Mouse (Mus musculus) thymus, adult 18-20 months (tissue): ENCODE results near the gene Smarca4.

Experiments
- DNase-seq, 2 experiments: peaks; one replicate each; pipeline ENCODE4 v3.0.0; 2022; ENCODE audit warnings: mixed read lengths in 2 of 2

Gene Smarca4

DNA sequence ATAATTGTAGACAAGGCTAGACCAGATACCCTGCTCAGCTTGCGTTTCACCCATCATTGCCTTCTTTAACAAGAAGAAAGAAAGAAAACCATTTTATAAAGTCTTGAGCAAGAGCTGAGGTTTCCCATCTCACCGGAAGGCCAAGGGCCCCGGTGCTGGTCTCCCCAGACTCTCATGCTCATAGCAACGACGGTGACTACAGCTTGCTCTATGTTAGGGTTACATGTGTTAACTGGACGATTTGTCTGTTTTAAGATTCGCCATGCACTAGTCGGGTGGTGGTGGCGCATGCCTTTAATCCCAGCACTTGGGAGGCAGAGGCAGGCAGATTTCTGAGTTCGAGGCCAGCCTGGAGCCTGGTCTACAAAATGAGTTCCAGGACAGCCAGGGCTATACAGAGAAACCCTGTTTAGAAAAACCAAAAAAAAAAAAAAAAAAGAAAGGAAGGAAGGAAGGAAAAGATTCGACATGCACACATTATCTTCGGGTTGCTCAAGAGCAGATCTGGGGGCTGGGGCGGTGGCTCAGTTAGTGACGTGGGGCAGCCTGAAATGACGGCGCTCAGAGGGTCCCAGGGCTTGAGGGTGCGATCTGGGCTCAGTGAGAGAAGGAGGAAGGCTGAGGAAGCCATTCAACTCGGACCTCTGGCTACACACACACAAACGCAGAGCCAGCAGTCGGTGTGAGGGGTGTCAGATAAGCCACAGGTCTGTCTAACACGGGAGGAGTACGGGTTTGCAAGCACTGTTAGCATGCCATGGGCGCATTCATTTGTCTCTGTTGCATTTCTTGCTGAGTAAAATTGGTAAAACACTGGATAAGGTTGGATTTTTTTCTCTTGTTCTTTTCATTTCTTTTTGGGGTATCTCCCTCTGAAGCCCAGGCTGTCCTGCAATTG lies 109.5 kb downstream of the Smarca4 start:
- DNase-seq: no peak

DNA sequence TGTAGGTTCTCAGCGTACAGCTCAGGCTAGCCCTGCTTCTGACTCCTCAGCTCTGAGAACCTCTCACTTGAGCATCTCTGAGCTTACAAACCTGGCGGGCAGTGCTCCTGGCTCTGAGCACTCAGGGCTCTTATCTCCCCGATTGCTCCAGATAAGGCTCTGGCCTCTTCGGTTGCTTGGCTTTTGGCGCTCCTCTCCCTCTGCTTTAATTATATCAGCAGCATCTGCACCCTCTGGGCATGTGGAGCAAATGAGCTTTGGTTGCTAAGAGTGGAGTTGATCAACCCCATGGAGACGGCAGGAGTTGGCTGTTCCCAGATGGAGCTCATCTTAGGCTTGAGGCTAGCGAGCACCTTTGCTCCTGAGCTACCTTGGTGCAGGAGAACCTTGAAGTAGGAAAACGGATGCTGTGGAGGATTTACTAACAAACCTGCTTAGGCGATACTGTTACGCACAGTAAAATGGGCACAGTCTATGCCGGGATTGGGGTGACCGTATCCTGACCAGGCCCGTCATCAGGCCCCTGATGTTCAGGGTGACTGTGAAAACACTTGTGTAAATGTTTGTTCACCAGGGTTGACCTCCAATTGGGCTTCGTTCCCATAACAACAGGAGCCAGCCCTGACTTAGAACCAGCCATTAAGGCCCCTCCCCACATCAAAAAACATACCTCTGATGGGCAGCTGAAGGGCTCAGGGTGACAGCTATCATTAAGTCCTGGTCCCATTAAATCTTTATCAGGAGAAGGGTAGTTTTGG lies 110.4 kb downstream of the Smarca4 start:
- no peak for DNase-seq

DNA sequence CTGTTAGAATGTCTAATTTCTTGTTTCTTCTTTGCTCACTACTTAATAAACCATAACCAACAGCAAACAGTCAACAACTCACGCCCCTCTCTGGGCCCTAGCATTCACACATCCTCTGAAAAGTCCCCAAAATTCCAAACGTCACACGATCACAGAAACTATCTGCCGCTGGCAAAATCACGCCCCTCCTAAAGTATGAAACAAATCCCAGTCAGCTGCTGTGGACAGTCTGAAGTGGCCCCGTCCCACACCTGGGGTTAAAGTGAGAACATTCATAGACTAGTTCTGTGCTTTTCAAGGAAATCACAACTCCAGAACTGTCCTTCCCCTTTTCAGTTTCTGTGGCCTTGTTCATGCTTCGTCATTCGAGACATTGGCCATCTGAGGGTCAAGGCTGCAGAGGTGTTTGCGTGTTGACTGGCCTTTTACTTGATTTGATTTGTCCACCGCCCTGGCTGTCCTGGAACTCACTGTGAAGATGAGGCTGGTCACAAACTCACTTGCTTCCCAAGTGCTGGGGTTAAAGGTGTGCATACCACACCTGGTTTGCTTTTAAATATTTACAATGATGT lies 112.4 kb downstream of the Smarca4 start:
- no peak for DNase-seq

DNA sequence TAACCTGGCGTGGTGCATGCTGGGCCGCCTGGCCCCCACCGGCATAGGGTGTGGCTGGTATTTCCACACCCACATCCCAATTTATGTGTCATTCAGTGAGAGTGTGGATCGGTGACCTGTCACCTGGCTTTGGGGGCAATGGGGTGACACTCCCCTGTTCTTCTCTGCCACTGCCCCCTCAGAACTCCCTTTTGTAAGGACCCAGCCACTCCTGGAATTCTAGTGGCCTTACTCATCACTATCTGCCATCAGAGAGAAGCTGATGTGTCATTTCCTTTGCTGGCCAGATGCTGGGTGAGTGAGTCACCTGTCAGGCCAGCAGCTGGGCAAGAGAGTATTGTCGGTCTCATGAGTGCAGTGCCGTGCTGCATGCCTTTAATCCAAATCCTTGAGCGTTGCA lies 113.3 kb downstream of the Smarca4 start:
- no peak for DNase-seq

DNA sequence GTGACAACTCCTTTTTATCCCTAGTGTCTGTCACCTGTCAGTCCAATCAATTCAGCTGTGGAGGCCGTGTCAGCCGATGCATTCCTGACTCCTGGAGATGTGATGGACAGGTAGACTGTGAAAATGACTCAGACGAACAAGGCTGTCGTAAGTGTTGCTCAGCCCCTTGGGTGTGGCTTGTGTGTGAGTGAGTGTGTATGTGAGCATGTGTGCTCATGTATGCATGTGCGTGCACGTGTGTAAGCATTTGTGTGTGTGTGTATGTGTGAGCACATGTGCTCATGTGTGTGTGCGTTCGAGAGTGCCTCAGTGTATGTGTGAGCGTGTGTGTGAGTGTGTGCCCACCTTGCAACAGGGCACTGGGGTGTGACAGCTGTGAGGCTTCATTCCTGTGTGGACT lies 116.3 kb downstream of the Smarca4 start:
- DNase-seq: no peak

DNA sequence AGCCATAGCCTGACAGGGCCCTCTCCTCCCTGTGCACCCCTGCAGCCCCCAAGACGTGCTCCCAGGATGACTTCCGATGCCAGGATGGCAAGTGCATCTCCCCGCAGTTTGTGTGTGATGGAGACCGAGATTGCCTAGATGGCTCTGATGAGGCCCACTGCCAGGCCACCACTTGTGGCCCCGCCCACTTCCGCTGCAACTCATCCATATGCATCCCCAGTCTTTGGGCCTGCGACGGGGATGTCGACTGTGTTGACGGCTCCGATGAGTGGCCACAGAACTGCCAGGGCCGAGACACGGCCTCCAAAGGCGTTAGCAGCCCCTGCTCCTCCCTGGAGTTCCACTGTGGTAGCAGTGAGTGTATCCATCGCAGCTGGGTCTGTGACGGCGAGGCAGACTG lies 117.5 kb downstream of the Smarca4 start:
- no peak for DNase-seq

DNA sequence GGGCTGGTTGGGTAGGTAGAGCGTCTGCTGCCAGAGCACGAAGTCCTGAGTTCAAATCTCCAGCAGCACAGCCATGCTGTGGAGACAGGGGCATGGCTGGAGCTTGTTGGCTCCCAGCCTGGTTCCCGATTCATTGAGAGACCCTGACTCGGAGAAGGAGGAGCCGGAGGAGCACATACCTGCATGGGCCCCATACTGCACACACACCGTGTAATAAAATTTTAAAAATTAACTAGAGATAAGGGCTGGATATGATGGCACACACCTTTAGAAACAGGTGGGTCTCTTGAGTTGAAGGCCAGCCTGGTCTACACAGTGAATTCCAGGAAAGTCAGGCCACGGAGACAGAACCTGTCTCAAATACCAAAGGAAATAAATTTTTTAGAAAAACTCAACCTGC lies 118.0 kb downstream of the Smarca4 start:
- DNase-seq: no peak

DNA sequence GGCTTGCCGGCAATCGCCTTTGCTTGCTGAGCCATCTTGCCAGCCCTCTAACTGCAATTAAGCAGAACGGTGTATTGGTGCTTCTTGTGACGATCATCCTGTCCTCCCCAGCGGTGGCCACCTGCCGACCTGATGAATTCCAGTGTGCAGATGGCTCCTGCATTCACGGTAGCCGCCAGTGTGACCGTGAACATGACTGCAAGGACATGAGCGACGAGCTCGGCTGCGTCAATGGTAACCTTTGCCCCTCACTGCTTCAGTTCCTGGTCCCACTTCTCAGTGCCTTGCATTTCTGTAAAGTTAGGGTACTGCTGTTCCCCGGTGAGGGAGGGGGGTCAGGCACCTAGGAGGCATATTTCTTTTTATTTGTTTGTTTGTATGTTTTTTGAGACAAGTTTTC lies 119.2 kb downstream of the Smarca4 start:
- no peak for DNase-seq

DNA sequence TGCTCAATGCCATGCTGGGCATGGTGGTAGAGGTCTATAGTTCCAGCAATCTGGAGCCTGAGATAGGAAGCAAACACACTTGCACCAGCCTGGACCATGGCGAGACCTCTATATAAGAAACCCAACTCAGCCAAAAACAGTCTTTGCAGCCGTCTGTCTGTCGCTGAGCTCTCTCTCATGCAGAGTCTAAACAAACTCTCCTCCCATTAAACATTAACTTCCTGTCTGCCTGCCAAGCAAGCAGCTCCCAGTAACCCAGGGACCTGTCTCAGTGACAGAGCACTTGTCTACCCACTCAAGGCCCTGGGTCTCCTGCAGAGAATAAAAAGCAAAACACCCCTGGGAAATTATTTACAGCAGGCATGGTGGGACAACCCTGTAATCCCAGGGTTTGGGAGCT lies 120.6 kb downstream of the Smarca4 start:
- DNase-seq: no peak

DNA sequence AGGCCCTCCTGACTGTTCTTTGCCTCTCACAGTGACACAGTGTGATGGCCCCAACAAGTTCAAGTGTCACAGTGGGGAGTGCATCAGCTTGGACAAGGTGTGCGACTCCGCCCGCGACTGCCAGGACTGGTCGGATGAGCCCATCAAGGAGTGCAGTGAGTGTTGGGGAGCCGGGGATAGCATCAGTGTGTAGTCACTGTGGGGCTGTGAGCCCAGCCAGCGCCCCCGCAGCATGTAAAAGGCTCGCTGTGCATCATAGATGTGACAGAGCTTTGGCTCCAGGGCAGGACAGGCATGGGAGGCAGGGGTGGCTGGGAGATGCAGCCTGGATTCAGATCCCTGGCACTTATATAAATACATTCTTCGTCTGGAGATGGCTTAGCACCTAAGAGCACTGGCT lies 121.2 kb downstream of the Smarca4 start:
- no peak for DNase-seq

DNA sequence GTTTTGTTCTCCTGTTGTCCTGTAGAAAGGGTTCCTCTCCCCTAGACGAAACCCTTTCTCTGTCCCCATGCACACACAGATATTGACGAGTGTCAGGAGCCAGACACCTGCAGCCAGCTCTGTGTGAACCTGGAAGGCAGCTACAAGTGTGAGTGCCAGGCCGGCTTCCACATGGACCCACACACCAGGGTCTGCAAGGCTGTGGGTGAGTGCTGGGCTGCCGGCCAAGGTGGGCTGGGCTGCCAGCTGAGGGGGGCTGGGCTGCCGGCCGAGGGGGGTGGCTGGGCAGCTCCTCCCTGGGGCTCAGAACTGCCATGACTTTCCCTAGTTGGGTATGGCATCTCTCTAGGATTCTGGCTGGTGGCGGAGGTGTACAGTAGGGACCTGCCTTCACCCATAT lies 122.8 kb downstream of the Smarca4 start:
- no peak for DNase-seq

DNA sequence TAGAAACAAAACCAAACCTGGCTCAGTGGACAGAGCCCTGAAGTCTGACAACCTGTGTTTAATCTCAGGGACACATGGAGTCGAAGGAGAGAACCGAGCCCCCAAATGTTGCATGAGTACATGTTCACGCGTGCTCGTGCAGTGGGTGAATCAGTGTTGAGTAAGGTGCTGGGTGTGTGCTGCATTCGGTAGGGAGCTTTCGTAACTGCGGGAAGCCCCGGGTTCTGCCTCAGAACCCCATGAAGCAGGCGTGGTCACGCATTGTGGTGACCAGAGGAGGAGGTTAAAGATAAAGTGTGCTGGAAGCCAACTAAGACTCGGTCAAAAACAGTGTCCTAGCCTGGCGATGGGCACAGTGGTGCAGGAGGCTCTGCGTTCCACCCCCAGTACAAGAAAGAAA lies 124.5 kb downstream of the Smarca4 start:
- no peak for DNase-seq

DNA sequence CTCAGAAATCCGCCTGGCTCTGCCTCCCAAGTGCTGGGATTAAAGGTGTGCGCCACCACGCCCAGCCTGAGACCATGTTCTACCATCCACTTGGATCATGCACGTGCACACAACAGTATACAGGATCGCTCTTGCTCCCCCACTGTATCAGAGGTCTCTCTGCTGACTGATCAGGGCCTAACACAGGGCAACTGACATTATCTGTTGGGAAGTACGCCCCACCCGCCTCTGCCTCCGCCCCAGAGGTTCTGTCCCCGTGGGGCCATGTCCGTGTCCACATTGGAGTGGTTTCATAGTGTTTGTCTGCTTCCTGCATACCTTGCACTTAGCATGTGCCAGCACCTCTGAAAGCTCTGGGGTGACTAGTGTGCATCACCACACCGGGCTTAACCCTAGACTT lies 125.5 kb downstream of the Smarca4 start:
- DNase-seq: no peak

DNA sequence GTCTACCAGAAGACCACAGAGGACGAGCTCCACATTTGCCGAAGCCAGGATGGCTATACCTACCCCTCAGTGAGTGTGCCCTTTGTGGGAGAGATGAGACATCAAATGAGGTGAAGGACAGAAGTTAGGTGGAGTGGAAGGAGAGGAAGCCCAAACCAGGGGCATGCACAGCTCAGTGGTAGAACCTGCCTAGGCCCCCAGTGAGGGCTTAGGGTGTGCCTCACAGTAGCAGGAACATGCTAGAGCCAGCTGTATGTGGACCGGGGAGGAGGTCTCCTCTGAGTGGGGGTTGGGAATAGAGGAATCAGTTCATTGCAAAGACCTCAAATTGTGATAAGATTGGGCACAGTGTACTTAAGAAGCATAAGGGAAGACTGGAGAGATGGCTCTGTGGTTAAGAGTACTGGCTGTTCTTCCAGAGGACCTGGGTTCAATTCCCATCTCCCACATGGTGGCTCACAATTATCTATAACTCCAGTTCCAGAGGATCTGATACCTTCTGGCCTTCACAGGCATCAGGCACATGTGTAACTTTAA lies 131.3 kb downstream of the Smarca4 start:
- DNase-seq: no peak

DNA sequence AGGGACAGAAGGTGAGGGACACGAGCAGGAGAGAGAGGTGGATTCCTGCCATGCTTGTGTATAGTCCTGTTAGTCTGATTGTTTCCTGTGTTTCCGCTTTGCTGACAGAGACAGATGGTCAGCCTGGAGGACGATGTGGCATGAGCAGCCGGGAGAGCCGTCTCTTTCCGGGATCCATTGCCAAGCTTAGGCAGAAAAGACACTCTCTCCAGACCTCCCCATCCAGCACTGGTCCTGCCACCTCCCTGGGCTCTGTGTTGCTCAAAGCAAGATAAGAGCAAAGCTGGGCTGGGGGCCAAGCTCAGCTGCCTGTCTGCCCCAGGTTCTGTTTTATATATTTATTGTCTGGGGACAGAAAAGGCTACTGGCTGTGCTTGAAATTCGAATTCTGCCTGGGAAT lies 132.1 kb downstream of the Smarca4 start:
- no peak for DNase-seq

DNA sequence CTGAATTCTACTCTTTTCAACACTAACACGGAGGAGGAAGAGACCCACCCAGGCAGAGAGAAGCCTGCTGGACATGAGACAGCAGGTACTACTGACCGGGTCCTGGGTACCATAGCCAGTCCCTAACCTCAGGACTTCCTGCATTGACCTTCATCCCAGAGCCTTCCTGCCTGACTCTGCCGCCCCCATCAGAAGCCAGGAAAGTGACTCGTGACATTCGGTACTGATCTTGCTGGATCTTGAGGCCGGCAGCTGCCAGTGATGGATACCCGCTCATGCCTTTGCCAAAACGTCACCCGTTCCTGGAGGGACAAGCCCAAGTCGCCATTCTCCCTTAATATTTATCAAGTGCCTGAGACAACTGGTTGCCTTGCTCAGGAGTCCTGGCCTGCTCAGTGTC lies 132.5 kb downstream of the Smarca4 start:
- no peak for DNase-seq

DNA sequence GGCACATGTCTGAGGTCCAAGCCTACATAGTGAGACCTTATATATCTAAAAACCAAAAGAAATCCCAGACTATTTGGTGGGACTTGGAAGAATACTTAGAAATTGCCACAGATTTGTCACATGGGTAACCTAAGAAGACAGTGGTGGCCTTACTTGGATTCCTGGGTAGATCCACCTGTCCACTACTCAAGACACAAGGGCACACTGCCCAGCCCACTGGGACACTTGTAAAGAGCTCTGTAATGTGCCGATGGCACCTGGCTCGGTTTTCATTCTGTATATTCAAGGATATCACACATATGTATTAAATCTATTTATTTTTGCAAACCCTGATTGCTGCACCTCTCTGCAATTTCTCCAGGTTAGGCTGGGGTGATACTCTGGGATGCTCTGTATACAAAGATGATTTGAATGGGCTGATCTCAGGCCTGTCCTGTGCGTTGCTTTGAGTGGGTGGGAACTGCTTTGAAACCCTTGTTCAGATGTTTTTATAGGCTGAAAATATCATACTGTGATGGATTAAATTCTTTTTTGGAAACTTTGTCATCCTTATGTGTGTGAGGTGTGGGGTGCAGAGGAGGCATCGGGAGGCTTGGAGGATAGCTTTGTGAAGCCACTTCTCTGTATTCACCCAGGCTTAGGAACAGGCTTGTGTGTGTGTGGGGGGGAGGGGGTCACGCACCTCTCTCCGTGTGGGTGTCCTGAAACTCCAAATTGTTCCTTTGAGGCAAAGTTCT lies 133.6 kb downstream of the Smarca4 start:
- DNase-seq: no peak

DNA sequence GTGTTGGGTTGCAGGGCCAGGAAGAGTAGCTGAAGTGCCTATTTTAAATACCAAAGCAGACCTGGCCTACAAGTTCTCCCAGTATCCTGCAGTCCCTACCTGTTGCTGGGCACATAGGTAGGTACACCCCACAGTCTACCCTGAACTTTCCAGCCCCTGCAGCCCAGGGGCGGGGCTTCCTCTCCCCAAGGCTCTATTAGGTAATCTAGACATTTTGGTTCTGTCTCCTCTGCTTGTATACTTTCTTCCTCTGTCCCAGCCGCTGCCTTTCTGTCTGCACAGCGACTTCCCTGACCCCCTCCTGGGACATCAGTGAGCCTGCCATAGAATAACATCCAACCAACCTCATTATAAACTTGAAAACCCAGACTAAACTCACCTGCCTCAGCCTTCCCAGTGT lies 134.4 kb downstream of the Smarca4 start:
- no peak for DNase-seq

DNA sequence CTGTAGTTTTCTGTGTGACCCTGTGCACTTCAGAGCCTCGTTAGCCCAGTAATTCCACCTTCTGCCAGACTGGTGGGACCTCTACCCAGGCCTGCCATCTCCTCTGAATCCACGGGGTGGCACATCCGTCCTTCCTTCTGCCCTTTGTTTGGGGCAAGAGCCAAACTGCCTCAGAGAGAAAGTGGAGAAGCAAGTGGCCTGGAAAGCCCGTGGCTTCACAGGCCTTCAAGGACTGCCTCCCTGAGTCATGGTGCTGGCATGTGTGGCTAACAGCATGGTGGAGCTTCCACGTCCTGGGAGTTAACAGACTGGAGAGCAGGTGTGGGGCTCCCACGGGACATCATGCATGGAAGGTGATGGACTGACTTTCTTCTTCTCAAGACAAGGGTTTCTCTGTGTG lies 135.4 kb downstream of the Smarca4 start:
- no peak for DNase-seq

DNA sequence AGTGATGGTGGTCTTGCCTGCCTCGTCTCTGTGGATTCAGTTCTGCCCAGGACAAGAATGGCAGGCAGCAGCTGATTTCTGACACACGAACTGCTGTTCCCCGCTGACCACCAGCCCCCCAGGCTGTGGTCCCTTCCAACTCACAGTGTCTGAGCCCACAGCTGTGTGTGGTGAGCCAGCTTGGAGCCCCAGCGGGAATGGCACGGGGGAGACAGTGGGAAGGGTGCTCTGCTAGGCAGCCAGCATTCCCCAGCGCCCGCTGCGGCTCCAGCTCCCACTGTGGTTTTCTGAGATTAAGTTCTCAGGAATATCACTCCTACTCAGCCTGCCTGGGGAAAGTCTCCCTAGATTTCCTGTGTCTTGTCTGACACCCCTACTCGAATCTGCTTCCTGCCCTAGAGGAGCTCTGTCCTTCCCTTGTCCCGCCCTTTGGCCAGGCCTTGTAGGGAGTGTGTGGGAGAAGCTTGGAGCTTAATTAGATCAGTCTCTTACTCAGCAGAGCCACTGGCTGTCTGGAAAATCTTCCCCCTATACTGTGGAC lies 136.4 kb downstream of the Smarca4 start:
- DNase-seq: no peak
